Mouse (Mus musculus) olfactory bulb, adult 2 months (tissue): ENCODE measurements around the gene Slc22a15.

ENCODE experiments used
- CTCF ChIP-seq: fragments of 200-500 bp; IDR thresholded peaks from 2 replicates; pipeline ENCODE4 v1.5.1; 2012; ENCODE audit warnings: low read depth, mild to moderate bottlenecking, low read length, moderate library complexity; ENCODE audit not compliant: insufficient read depth
- POLR2A ChIP-seq: fragments of 200-500 bp; IDR thresholded peaks from 2 replicates; pipeline ENCODE4 v1.6.1; 2012; ENCODE audit warnings: mild to moderate bottlenecking, low read depth, low read length, moderate library complexity; ENCODE audit not compliant: insufficient read depth

DNA sequence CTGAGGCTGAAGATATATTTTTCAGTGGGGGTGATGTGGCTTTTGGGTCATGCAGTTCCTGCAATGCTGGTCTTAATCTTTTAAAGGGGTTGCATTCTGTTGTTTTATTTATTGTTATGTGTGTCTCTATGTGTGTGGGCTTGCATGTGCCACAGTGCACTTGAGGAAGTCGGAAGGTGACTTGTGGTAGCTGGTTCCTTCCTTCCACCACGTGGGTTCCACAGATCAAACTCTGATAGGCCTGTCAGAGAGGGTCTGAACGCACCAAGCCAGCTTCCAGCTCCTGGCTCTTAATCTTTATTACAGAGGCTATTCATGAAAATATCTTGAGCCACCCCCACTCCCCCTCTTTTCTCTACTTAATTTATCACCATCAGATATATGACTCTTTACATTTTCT lies 40.4 kb downstream of the Slc22a15 start:
- no peak for TF ChIP-seq CTCF
- no peak for TF ChIP-seq POLR2A
